Mouse (Mus musculus) heart, postnatal 0 days (tissue): ENCODE measurements around the gene Uap1l1. TPM values are rescaled to one million over a fixed set of nuclear protein-coding genes. Genes with fewer than 3 reads are reported as not detected.

Source experiments
- ATAC-seq: fragments of 200-750 bp; cut with Nextera tagmentation; 2 replicates; pipeline ENCODE4 v1.8.0; 2017; ENCODE audit warnings: low read depth, moderate number of reproducible peaks, moderate library complexity; ENCODE audit not compliant: insufficient read depth
- DNase-seq: peaks from one replicate; pipeline ENCODE4 v3.0.0-alpha.2; 2016; ENCODE audit warnings: low spot score
- H3K27ac ChIP-seq: fragments of 300-500 bp; sonication (generic); 2 replicates; pipeline ENCODE4 v1.5.1; 2014; ENCODE audit warnings: low read depth, mild to moderate bottlenecking
- H3K27me3 ChIP-seq: fragments of 300-500 bp; sonication (generic); 2 replicates; pipeline ENCODE4 v1.6.1; 2014; ENCODE audit warnings: low read length, mixed read lengths; ENCODE audit not compliant: control insufficient read depth, insufficient read depth
- H3K36me3 ChIP-seq: fragments of 300-500 bp; sonication (generic); replicated peaks from 2 replicates; pipeline ENCODE4 v1.6.1; 2014; ENCODE audit warnings: low read length, mixed read lengths; ENCODE audit not compliant: control insufficient read depth, insufficient read depth
- H3K4me1 ChIP-seq: fragments of 300-500 bp; sonication (generic); 2 replicates; pipeline ENCODE4 v1.6.1; 2014; ENCODE audit warnings: antibody characterized with exemption; ENCODE audit not compliant: control insufficient read depth, insufficient read depth
- H3K4me2 ChIP-seq: fragments of 300-500 bp; sonication (generic); 2 replicates; pipeline ENCODE4 v1.6.1; 2014; ENCODE audit warnings: low read depth, mild to moderate bottlenecking, low read length, moderate library complexity
- H3K4me3 ChIP-seq: fragments of 300-500 bp; sonication (generic); 2 replicates; pipeline ENCODE4 v1.5.1; 2014; ENCODE audit warnings: low read depth, low read length
- H3K9ac ChIP-seq: fragments of 300-500 bp; sonication (generic); replicated peaks from 2 replicates; pipeline ENCODE4 v1.6.1; 2014; ENCODE audit warnings: low read depth, low read length, mixed read lengths
- H3K9me3 ChIP-seq: fragments of 300-500 bp; sonication (generic); replicated peaks from 2 replicates; pipeline ENCODE4 v1.6.1; 2016; ENCODE audit warnings: low read length; ENCODE audit not compliant: control insufficient read depth
- CTCF ChIP-seq: IDR thresholded peaks from 2 replicates; pipeline ENCODE4 v1.5.1; 2016; ENCODE audit warnings: antibody characterized with exemption, control low read depth, low read depth
- EP300 ChIP-seq: IDR thresholded peaks from 2 replicates; pipeline ENCODE4 v1.6.1; 2016; ENCODE audit warnings: antibody characterized with exemption, low read depth
- WGBS: fragments of 180-500 bp; shearing (Covaris S2); extraction: QIAGEN DNeasy Blood & Tissue Kit; methylation state at CpG from one replicate; pipeline ENCODE4 v1.1.7; 2014; 5-methylcytosine and 5-hydroxymethylcytosine counted together
- polyA plus RNA-seq: library from polyadenylated mRNA; unstranded; fragments of >200 nt; fragmentation: Nextera tagmentation; extraction: Ambion mirVana; gene quantifications from 2 replicates; pipeline ENCODE4 v1.2.1, GENCODE M21; 2015
- total RNA-seq: library from RNA; depleted of rRNA; stranded (reverse); fragments of >200 nt; gene quantifications from 2 replicates; pipeline ENCODE4 v1.2.3, GENCODE M21; 2014; ENCODE audit warnings: low replicate concordance

Uap1l1 gene
- total and polyA plus RNA-seq, 2 experiments from 2014 or later = 1.3 to 14.3 TPM

GRCm38 (mm10) chr2:25355419-25356066 lies 9.9 kb downstream of the Uap1l1 start:
- 36% methylated on average over 18 of the region's 18 CpGs for whole genome bisulfite sequencing
- peaks cover 12% of the 10 kb centered on the region; the same call in 1 of the 2 replicates for H3K4me1 ChIP-seq
- no peaks in the 10 kb centered on the region for H3K27me3 ChIP-seq
- no peak for DNase-seq
- no peak for TF ChIP-seq CTCF
- TF ChIP-seq EP300 = no peak
- H3K9me3 ChIP-seq = no peaks in the 10 kb centered on the region
- H3K4me3 ChIP-seq = peak overlapping the region; percentile 40
- no peak for ATAC-seq
- no peak overlapping the region; the same call in 1 of the 2 replicates for H3K9ac ChIP-seq
- peak overlapping the region; percentile 72 for H3K4me2 ChIP-seq
- H3K27ac ChIP-seq = no peak overlapping the region
- H3K36me3 ChIP-seq = peaks cover 26% of the 10 kb centered on the region

- Histone ChIP-seq H3K27me3 (no peaks in the 10 kb centered on the region), H3K4me3 (no peak overlapping the region), H3K27ac (no peak overlapping the region), H3K4me2 (no peak overlapping the region), H3K9me3 (no peaks in the 10 kb centered on the region), H3K9ac (no peak overlapping the region), H3K36me3 (peaks cover 39% of the 10 kb centered on the region), H3K4me1 (peaks cover 12% of the 10 kb centered on the region; the same call in 1 of the 2 replicates)
- ATAC-seq = no peak
- WGBS = 79% methylated on average over 6 of the region's 6 CpGs
- no peak for DNase-seq
- TF ChIP-seq CTCF (no peak), EP300 (no peak)
These were observed 11.3 kb downstream of the Uap1l1 start for GRCm38 (mm10) chr2:25354211-25354610.

DNA sequence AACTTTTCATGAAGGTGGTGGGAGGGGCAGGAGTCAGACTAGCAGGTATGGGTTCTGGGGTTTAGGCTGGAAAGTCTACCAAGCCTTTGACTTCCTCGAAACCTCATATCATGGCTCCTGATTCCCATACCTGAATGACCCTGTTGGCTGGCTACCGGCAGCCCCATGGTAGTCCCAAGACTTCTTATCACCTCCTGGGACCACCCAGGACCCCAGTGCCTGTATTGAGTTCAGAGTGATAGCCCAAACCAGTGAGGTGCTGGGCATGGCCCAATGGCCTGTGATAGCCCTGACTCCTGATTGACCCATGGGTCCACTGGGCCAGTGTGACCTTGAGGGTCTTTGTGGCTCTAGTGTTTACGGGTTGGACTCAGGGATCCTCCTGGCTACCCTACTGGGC lies 14.8 kb downstream of the Uap1l1 start:
- H3K27ac ChIP-seq = no peak overlapping the region
- TF ChIP-seq CTCF (no peak), EP300 (no peak)
- DNase-seq (no peak), ATAC-seq (no peak)
- H3K4me2 ChIP-seq = no peak overlapping the region
- H3K27me3 ChIP-seq = no peaks in the 10 kb centered on the region
- H3K4me3 ChIP-seq = no peak overlapping the region
- 88% methylated on average over 3 of the region's 3 CpGs for WGBS
- no peak overlapping the region for H3K9ac ChIP-seq
- H3K36me3 ChIP-seq = peaks cover 74% of the 10 kb centered on the region
- no peaks in the 10 kb centered on the region for H3K9me3 ChIP-seq
- 0 out of 2 replicates have a peak, but pooled peaks cover 3% of the 10 kb centered on the region for H3K4me1 ChIP-seq

- 91% methylated on average over 4 of the region's 4 CpGs for WGBS
- H3K4me2 ChIP-seq = no peak overlapping the region
- ATAC-seq = no peak
- no peak overlapping the region for H3K9ac ChIP-seq
- no peaks in the 10 kb centered on the region for H3K27me3 ChIP-seq
- TF ChIP-seq EP300 = no peak
- TF ChIP-seq CTCF = no peak
- no peaks in the 10 kb centered on the region for H3K9me3 ChIP-seq
- peaks cover 86% of the 10 kb centered on the region for H3K36me3 ChIP-seq
- DNase-seq = no peak
- no peak overlapping the region for H3K27ac ChIP-seq
- no peak overlapping the region for H3K4me3 ChIP-seq
- H3K4me1 ChIP-seq = no peaks in the 10 kb centered on the region
These were observed 16.0 kb downstream of the Uap1l1 start for GRCm38 (mm10) chr2:25349499-25349898.

- Histone ChIP-seq H3K4me1 (no peaks in the 10 kb centered on the region), H3K4me2 (no peak overlapping the region), H3K9me3 (no peaks in the 10 kb centered on the region), H3K27ac (no peak overlapping the region), H3K27me3 (no peaks in the 10 kb centered on the region), H3K36me3 (peaks cover 100% of the 10 kb centered on the region), H3K9ac (no peak overlapping the region), H3K4me3 (no peak overlapping the region)
- DNase-seq (no peak), ATAC-seq (no peak)
- 74% methylated on average over 7 of the region's 7 CpGs for WGBS
- no peak for TF ChIP-seq CTCF
- no peak for TF ChIP-seq EP300
These were observed 17.3 kb downstream of the Uap1l1 start for GRCm38 (mm10) chr2:25348162-25348561.

DNA sequence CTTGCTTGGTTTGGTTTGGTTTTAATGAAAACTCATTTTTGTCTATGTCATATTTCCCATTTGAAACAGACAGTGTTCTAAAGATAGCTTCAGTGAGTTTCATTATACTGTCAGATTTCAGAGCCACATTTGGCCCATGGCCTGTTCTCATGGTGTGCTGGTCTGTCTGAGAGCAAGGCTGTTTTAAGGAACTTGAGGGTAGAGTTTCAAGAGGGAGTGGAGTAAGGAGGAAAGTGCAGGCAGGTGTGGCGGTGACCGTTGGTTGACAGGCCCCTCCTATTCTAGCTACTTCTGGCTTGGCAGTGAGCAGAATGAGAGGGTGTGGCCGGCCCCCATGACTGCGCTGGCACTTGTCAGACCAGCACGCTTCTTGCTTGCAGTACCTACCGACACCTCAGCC lies 27.2 kb downstream of the Uap1l1 start:
- peaks cover 88% of the 10 kb centered on the region for H3K36me3 ChIP-seq

More for the DNA sequence above, 27.2 kb downstream of the Uap1l1 start:
- no peak for DNase-seq
- H3K4me2 ChIP-seq = no peak overlapping the region
- H3K27me3 ChIP-seq = no peaks in the 10 kb centered on the region
- no peak for TF ChIP-seq EP300
- TF ChIP-seq CTCF = no peak
- no peaks in the 10 kb centered on the region for H3K9me3 ChIP-seq
- H3K4me1 ChIP-seq = peaks cover 6% of the 10 kb centered on the region; the same call in 1 of the 2 replicates
- H3K4me3 ChIP-seq = no peak overlapping the region
- WGBS = 93% methylated on average over 6 of the region's 6 CpGs
- no peak overlapping the region for H3K27ac ChIP-seq
- ATAC-seq = no peak
- H3K9ac ChIP-seq = no peak overlapping the region
